Mouse (Mus musculus): Measurements from ENCODE around the gene Dsn1. TPM values are rescaled to one million over a fixed set of nuclear protein-coding genes. Genes with fewer than 3 reads are reported as not detected.

Dsn1 gene
- polyA plus RNA-seq, 1 experiment, result 40.8 TPM

DNA sequence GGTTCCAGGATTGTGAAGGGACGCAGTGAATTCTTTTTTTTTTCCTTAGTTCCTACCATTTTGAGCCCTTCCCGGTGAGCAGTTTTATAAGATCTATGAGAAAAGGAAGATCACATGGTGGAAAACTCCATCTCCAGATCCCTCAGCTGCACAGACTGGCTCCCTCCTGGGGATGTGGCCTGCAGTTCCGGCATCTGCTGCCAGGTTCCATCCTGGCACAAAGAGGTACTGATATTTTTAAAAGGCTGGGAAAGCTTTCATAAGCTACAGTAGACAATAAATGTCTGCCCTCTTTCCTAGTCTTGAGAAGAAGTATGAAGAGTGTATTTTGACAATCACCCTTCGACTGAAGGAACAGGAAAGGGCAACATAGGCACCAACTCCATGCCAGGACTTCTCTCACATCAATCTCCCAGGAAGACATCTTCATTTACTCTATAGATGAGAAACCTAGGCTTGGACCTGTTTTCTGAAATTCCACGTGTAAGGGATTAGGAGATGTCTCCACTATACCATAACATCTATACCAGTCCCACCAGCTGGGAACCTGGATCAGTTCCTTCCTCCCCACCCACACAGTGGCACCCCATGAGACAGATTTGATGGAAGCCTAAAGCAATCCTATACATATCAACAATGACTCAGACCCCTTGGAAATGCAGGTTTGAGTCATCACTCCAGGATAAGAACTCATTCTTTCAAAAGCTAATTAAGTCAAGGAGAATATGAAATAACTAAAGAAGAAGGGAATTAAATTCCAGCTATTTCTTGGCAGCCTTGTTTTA is 33.4 kb downstream of the Dsn1 start:
- no peak for TF ChIP-seq EP300 (IDR thresholded peaks at IDR 0.05; ENCODE audit: insufficient read depth, low read depth, low read length)
- no peak for TF ChIP-seq POLR2A (IDR thresholded peaks at IDR 0.05; ENCODE audit: insufficient read depth, low read length)
- no peak for TF ChIP-seq CTCF (IDR thresholded peaks at IDR 0.05; ENCODE audit: low read depth, low read length)

GRCm38 (mm10) chr2:156970253-156970652 is 36.7 kb downstream of the Dsn1 start:
- H3K9ac ChIP-seq (ENCODE audit: low read depth, poor library complexity, severe bottlenecking), result no peak overlapping the region
- H3K4me3 ChIP-seq (ENCODE audit: low read depth, low read length), result no peak overlapping the region
- H3K4me1 ChIP-seq (ENCODE audit: control insufficient read depth, insufficient read depth, low read length), result peaks cover 6% of the 10 kb centered on the region
- TF ChIP-seq CTCF (IDR thresholded peaks at IDR 0.05; ENCODE audit: low read depth, low read length), result no peak
- TF ChIP-seq EP300 (IDR thresholded peaks at IDR 0.05; ENCODE audit: insufficient read depth, low read depth, low read length), result no peak
- no peak for TF ChIP-seq POLR2A (IDR thresholded peaks at IDR 0.05; ENCODE audit: insufficient read depth, low read length)
- no peaks in the 10 kb centered on the region for H3K36me3 ChIP-seq (ENCODE audit: control insufficient read depth, insufficient read depth, low read length, poor library complexity, severe bottlenecking)
- H3K9me3 ChIP-seq (replicated peaks; ENCODE audit: control insufficient read depth, insufficient read depth, low read length, poor library complexity, severe bottlenecking), result no peaks in the 10 kb centered on the region
- no peak overlapping the region for H3K27ac ChIP-seq (ENCODE audit: insufficient read depth, low read length)
- H3K27me3 ChIP-seq (ENCODE audit: control insufficient read depth, insufficient read depth, low read length, poor library complexity, severe bottlenecking), result no peaks in the 10 kb centered on the region

More for the DNA sequence above, 33.4 kb downstream of the Dsn1 start:
- no peak overlapping the region for H3K27ac ChIP-seq (ENCODE audit: insufficient read depth, low read length)
- H3K27me3 ChIP-seq (ENCODE audit: control insufficient read depth, insufficient read depth, low read length, poor library complexity, severe bottlenecking), result no peaks in the 10 kb centered on the region
- H3K36me3 ChIP-seq (ENCODE audit: control insufficient read depth, insufficient read depth, low read length, poor library complexity, severe bottlenecking), result no peaks in the 10 kb centered on the region
- no peak overlapping the region for H3K4me3 ChIP-seq (ENCODE audit: low read depth, low read length)
- no peak overlapping the region for H3K9ac ChIP-seq (ENCODE audit: low read depth, poor library complexity, severe bottlenecking)
- no peaks in the 10 kb centered on the region for H3K9me3 ChIP-seq (replicated peaks; ENCODE audit: control insufficient read depth, insufficient read depth, low read length, poor library complexity, severe bottlenecking)
- peaks cover 5% of the 10 kb centered on the region for H3K4me1 ChIP-seq (ENCODE audit: control insufficient read depth, insufficient read depth, low read length)

DNA sequence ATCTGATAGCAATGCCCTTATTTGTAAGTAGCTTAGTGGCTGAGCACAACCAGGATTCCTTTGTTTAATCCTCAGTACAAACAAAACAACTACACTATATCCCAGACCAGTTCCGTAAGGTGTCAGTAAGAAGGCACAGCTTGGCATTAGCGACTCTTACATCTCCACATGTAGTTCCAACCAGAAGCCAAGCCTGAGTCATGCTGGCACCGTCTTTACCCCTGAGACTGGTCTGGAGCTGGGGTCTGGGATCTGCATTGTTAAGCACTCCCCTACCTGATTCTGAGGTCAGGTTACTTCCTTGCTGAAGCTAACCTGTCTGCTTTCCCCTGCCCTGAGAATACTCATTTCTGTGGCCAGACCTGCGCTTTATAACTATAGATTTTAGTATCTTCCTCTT is 38.5 kb downstream of the Dsn1 start:
- Histone ChIP-seq H3K36me3 (ENCODE audit: control insufficient read depth, insufficient read depth, low read length, poor library complexity, severe bottlenecking) (no peaks in the 10 kb centered on the region), H3K27me3 (ENCODE audit: control insufficient read depth, insufficient read depth, low read length, poor library complexity, severe bottlenecking) (no peaks in the 10 kb centered on the region), H3K9me3 (replicated peaks; ENCODE audit: control insufficient read depth, insufficient read depth, low read length, poor library complexity, severe bottlenecking) (no peaks in the 10 kb centered on the region), H3K9ac (ENCODE audit: low read depth, poor library complexity, severe bottlenecking) (no peak overlapping the region), H3K4me3 (ENCODE audit: low read depth, low read length) (no peak overlapping the region), H3K27ac (ENCODE audit: insufficient read depth, low read length) (no peak overlapping the region), H3K4me1 (ENCODE audit: control insufficient read depth, insufficient read depth, low read length) (peaks cover 5% of the 10 kb centered on the region)
- TF ChIP-seq EP300 (IDR thresholded peaks at IDR 0.05; ENCODE audit: insufficient read depth, low read depth, low read length) (no peak), CTCF (IDR thresholded peaks at IDR 0.05; ENCODE audit: low read depth, low read length) (no peak), POLR2A (IDR thresholded peaks at IDR 0.05; ENCODE audit: insufficient read depth, low read length) (no peak)

DNA sequence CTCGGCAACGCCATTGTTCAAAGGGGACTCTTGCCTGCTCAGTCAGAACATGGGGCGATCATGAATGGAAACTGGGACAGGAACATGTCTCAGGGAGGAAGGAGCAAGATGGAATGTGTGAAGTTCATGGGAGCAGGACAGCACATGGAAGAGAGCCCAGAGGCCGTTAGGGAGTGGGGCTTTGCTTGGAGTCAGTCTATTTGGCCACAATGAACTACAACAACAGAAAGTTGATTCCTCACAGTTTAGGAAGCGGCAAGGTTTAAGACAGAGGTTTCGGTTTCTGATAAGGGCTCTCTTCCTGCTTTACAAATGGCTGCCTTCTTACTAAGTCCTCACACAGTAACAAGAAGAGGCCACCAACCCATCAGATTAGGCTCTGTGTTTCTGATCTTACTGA is 39.6 kb downstream of the Dsn1 start:
- H3K4me3 ChIP-seq (ENCODE audit: low read depth, low read length), result no peak overlapping the region
- H3K27me3 ChIP-seq (ENCODE audit: control insufficient read depth, insufficient read depth, low read length, poor library complexity, severe bottlenecking), result no peaks in the 10 kb centered on the region
- no peaks in the 10 kb centered on the region for H3K9me3 ChIP-seq (replicated peaks; ENCODE audit: control insufficient read depth, insufficient read depth, low read length, poor library complexity, severe bottlenecking)
- TF ChIP-seq CTCF (IDR thresholded peaks at IDR 0.05; ENCODE audit: low read depth, low read length) (no peak), EP300 (IDR thresholded peaks at IDR 0.05; ENCODE audit: insufficient read depth, low read depth, low read length) (no peak), POLR2A (IDR thresholded peaks at IDR 0.05; ENCODE audit: insufficient read depth, low read length) (no peak)
- H3K27ac ChIP-seq (ENCODE audit: insufficient read depth, low read length), result no peak overlapping the region
- H3K9ac ChIP-seq (ENCODE audit: low read depth, poor library complexity, severe bottlenecking), result no peak overlapping the region
- H3K36me3 ChIP-seq (ENCODE audit: control insufficient read depth, insufficient read depth, low read length, poor library complexity, severe bottlenecking), result no peaks in the 10 kb centered on the region
- peaks cover 5% of the 10 kb centered on the region for H3K4me1 ChIP-seq (ENCODE audit: control insufficient read depth, insufficient read depth, low read length)

DNA sequence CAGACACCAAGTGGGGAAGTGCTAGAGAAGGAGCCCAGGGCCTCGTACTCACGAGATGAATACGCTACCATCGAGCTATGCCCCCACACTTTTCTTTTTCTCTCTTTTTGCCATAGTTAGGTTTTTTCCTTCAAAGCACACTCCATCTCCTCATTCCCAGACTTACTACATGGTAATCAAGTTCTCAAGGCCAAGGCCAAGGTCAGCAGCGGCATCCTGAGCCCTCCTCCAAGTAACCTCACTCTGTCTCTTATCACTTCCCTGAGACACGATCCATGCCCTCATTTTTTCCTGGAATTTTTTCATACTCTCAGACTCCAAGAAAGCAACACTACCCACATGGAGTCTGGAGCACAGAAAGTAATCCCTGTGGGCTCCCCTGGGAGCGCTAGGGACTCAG is 43.1 kb downstream of the Dsn1 start:
- Histone ChIP-seq H3K4me1 (ENCODE audit: control insufficient read depth, insufficient read depth, low read length) (peaks cover 2% of the 10 kb centered on the region), H3K4me3 (ENCODE audit: low read depth, low read length) (no peak overlapping the region), H3K36me3 (ENCODE audit: control insufficient read depth, insufficient read depth, low read length, poor library complexity, severe bottlenecking) (no peaks in the 10 kb centered on the region), H3K27me3 (ENCODE audit: control insufficient read depth, insufficient read depth, low read length, poor library complexity, severe bottlenecking) (no peaks in the 10 kb centered on the region), H3K27ac (ENCODE audit: insufficient read depth, low read length) (no peak overlapping the region), H3K9ac (ENCODE audit: low read depth, poor library complexity, severe bottlenecking) (no peak overlapping the region), H3K9me3 (replicated peaks; ENCODE audit: control insufficient read depth, insufficient read depth, low read length, poor library complexity, severe bottlenecking) (no peaks in the 10 kb centered on the region)
- no peak for TF ChIP-seq EP300 (IDR thresholded peaks at IDR 0.05; ENCODE audit: insufficient read depth, low read depth, low read length)
- TF ChIP-seq POLR2A (IDR thresholded peaks at IDR 0.05; ENCODE audit: insufficient read depth, low read length), result no peak
- no peak for TF ChIP-seq CTCF (IDR thresholded peaks at IDR 0.05; ENCODE audit: low read depth, low read length)

DNA sequence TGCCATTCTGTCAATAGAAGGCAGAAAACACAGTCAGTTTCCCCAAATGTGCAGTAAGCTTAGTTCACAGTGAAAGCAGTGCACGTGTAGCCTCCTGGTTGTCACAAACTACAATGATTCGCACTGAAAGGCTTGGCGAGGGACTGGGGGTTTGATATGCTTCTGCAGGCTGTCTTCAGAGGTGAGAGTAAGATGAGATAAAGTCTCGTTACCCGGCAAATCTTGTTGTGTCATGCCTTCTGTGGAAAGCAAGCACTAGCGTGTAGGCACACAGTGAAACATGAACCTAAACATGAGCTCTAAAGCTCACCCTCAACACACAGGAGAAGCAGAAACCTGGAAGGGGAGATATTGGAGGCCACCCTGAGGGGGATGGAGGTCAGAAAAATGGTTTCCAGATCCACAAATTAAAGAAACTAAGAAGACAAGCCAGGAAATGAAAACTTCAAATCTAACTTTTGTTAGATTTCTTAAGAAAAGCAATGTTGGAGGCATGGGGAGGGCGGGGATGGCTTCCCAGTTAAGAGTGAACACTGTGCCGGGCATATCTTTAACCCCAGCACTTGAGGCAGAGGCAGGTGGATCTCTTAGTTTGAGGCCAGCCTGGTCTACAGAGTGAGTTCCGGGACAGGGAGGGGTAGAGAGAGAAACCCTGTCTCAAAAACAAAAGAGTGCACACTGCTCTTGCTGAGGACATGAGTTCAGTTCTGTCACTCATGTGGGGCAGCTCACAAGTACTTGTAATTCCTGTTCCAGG is 48.3 kb downstream of the Dsn1 start:
- Histone ChIP-seq H3K27ac (ENCODE audit: insufficient read depth, low read length) (no peak overlapping the region), H3K36me3 (ENCODE audit: control insufficient read depth, insufficient read depth, low read length, poor library complexity, severe bottlenecking) (no peaks in the 10 kb centered on the region), H3K4me1 (ENCODE audit: control insufficient read depth, insufficient read depth, low read length) (no peaks in the 10 kb centered on the region), H3K27me3 (ENCODE audit: control insufficient read depth, insufficient read depth, low read length, poor library complexity, severe bottlenecking) (no peaks in the 10 kb centered on the region), H3K9ac (ENCODE audit: low read depth, poor library complexity, severe bottlenecking) (no peak overlapping the region), H3K9me3 (replicated peaks; ENCODE audit: control insufficient read depth, insufficient read depth, low read length, poor library complexity, severe bottlenecking) (no peaks in the 10 kb centered on the region), H3K4me3 (ENCODE audit: low read depth, low read length) (no peak overlapping the region)
- TF ChIP-seq EP300 (IDR thresholded peaks at IDR 0.05; ENCODE audit: insufficient read depth, low read depth, low read length) (no peak), CTCF (IDR thresholded peaks at IDR 0.05; ENCODE audit: low read depth, low read length) (no peak)
